ENCODE assay signal across 13 mouse cellular contexts in the genomic region with DNA sequence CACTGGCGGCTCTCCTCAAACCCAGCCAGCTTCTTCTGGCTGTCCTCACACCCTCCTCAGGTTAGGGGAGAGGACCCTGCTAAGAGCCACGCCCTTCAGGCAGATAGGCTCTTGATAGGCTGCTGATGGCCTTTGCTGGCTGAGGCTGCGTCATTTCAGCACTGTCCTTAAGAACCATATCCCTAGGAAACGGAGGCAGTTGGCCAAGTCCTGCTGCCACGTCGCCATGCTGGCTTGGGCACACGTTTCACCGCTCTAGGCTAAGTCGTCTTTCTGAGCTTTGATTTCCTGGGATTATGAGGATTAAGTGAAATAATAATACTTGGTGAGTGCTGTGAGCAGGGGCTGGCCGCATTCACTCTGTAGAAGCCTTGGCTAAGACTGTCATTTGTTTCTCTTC.
"Had no signal": no experiment of that assay in that cellular context is flagged by ENCODE, and none has a peak within 500 bp of the region (broad histone marks: within the 10 kb centered on the region; RNA-seq: fewer than 3 reads in every experiment).

No protein-coding gene starts in this region.

- H3K4me3 ChIP-seq: limb, embryonic 15.5 days; liver, embryonic 12.5 days; midbrain, embryonic 15.5 days; neural tube, embryonic 12.5 days; stomach, embryonic 15.5 days had no signal

- H3K4me2 ChIP-seq: limb, embryonic 15.5 days; liver, embryonic 12.5 days; lung, embryonic 14.5 days; midbrain, embryonic 11.5 days; midbrain, embryonic 15.5 days; neural tube, embryonic 12.5 days; stomach, embryonic 15.5 days had no signal

- H3K27ac ChIP-seq: limb, embryonic 15.5 days; liver, embryonic 12.5 days; midbrain, embryonic 15.5 days; neural tube, embryonic 12.5 days; stomach, embryonic 15.5 days had no signal

- H3K36me3 ChIP-seq: limb, embryonic 15.5 days; liver, embryonic 12.5 days; midbrain, embryonic 15.5 days; neural tube, embryonic 12.5 days; stomach, embryonic 15.5 days had no signal

- H3K4me1 ChIP-seq: limb, embryonic 15.5 days; midbrain, embryonic 15.5 days; neural tube, embryonic 12.5 days; stomach, embryonic 15.5 days had no signal

- ATAC-seq: liver, embryonic 12.5 days; midbrain, embryonic 15.5 days had no signal

- H3K9me3 ChIP-seq: limb, embryonic 15.5 days; liver, embryonic 12.5 days; midbrain, embryonic 15.5 days; neural tube, embryonic 12.5 days; stomach, embryonic 15.5 days had no signal

- H3K27me3 ChIP-seq: midbrain, embryonic 15.5 days; neural tube, embryonic 12.5 days; stomach, embryonic 15.5 days had no signal

- DNase-seq: kidney, postnatal 25 days; lung, embryonic 14.5 days; lung, postnatal 10 days; lung, postnatal 4 days; retina, postnatal 1 day; right cerebral cortex, postnatal 4 days; thymus, postnatal 36 days had no signal

- H3K9ac ChIP-seq: limb, embryonic 15.5 days; liver, embryonic 12.5 days; lung, embryonic 14.5 days; midbrain, embryonic 15.5 days; neural tube, embryonic 12.5 days; stomach, embryonic 15.5 days had no signal
